ENCODE assay signal across 8 mouse cellular contexts in genomic region chr17:65146376-65146775, GRCm38 (mm10).
A peak's percentile ranks its signal among the peaks of the same experiment; 100 is the strongest.
DNase-seq lines count a peak whose midpoint lies in the region; ATAC-seq lines count a peak whose summit lies in the region.

No protein-coding gene starts in this region.

- ATAC-seq in heart, embryonic 11.5 days (replicated peaks; ENCODE audit: insufficient number of reproducible peaks, low FRiP score, low TSS enrichment) = no peak
- no peak for ATAC-seq in erythroblast, adult 5-6 weeks (replicated peaks; ENCODE audit: low FRiP score, poor library complexity, severe bottlenecking)

- WGBS in heart, embryonic 11.5 days (ENCODE audit: insufficient replicate concordance) = 80% methylated on average over 2 of the region's 2 CpGs

- no peak overlapping the region for H3K27ac ChIP-seq in heart, embryonic 11.5 days (ENCODE audit: low read depth, low read length)

- H3K9ac ChIP-seq in heart, embryonic 11.5 days (ENCODE audit: low read depth, low read length) = no peak overlapping the region

- intact Hi-C loops in heart, postnatal 10 days (cut with DNase I) = no loop called here
- intact Hi-C loops in left cerebral cortex, postnatal 36 days (cut with DNase I) = no loop called here

- no peaks in the 10 kb centered on the region for H3K36me3 ChIP-seq in heart, embryonic 11.5 days (ENCODE audit: control insufficient read depth, insufficient read depth, low read length)

- H3K27me3 ChIP-seq in heart, embryonic 11.5 days (ENCODE audit: control insufficient read depth, insufficient read depth, low read length) = no peaks in the 10 kb centered on the region

- no peaks in the 10 kb centered on the region for H3K4me1 ChIP-seq in heart, embryonic 11.5 days (ENCODE audit: control insufficient read depth, insufficient read depth, low read length)

- no peaks in the 10 kb centered on the region for H3K9me3 ChIP-seq in heart, embryonic 11.5 days (replicated peaks; ENCODE audit: control insufficient read depth, low read length)

- DNase-seq in heart, adult 18-20 months = peak; percentile 58 to 79
- peak; percentile 35 for DNase-seq in cerebellum, adult 11 months
- DNase-seq in heart, postnatal 10 days = peak; percentile 63 to 71
- peak; percentile 24 to 42 for DNase-seq in left cerebral cortex, postnatal 36 days (ENCODE audit: low spot score in 2 of 2)
- DNase-seq in kidney, postnatal 25 days = no peak
- no peak for DNase-seq in spleen, postnatal 14 days (ENCODE audit: low spot score in 2 of 2)

- H3K4me3 ChIP-seq in heart, embryonic 11.5 days (ENCODE audit: low read depth, low read length) = no peak overlapping the region

- no peak overlapping the region for H3K4me2 ChIP-seq in heart, embryonic 11.5 days

Comparison
In these comparisons a context has a peak if more than half of its experiments do, and no peak if none do; other contexts are left out.
1. DNase-seq: peak in heart, adult 18-20 months (2 of 2), cerebellum, adult 11 months (single experiment), heart, postnatal 10 days (2 of 2) and left cerebral cortex, postnatal 36 days (2 of 2); none in kidney, postnatal 25 days (0 of 2) and spleen, postnatal 14 days (0 of 2).